Comparison of ENCODE assay signal across 19 mouse cellular contexts in genomic region chr14:89636689-89637088, GRCm38 (mm10).
"Had no signal": no experiment of that assay in that cellular context is flagged by ENCODE, and none has a peak within 500 bp of the region (broad histone marks: within the 10 kb centered on the region; RNA-seq: fewer than 3 reads in every experiment).

No protein-coding gene starts in this region.

- H3K36me3 ChIP-seq: midbrain, embryonic 10.5 days; midbrain, embryonic 12.5 days; neural tube, embryonic 13.5 days; neural tube, embryonic 15.5 days had no signal

- H3K27me3 ChIP-seq: midbrain, embryonic 12.5 days; neural tube, embryonic 13.5 days; neural tube, embryonic 15.5 days had no signal

- H3K9me3 ChIP-seq: midbrain, embryonic 10.5 days; midbrain, embryonic 12.5 days; neural tube, embryonic 13.5 days; neural tube, embryonic 15.5 days had no signal

- H3K27ac ChIP-seq: midbrain, embryonic 10.5 days; midbrain, embryonic 12.5 days; neural tube, embryonic 13.5 days; neural tube, embryonic 15.5 days had no signal

- H3K4me1 ChIP-seq: midbrain, embryonic 10.5 days; midbrain, embryonic 12.5 days; neural tube, embryonic 13.5 days; neural tube, embryonic 15.5 days had no signal

- H3K4me3 ChIP-seq: midbrain, embryonic 10.5 days; midbrain, embryonic 12.5 days; myocyte; neural tube, embryonic 13.5 days; neural tube, embryonic 15.5 days had no signal

- ATAC-seq: midbrain, embryonic 16.5 days had no signal

- DNase-seq: lung, adult 18-20 months; lung, embryonic 14.5 days; lung, postnatal 10 days; lung, postnatal 4 days; midbrain, embryonic 14.5 days; retina, postnatal 1 day; right cerebral cortex, adult 18-20 months; right cerebral cortex, postnatal 25 days; right cerebral cortex, postnatal 4 days; spleen, adult 18-20 months; thymus, adult 18-20 months; thymus, postnatal 14 days; thymus, postnatal 36 days had no signal

- H3K9ac ChIP-seq: lung, embryonic 14.5 days; midbrain, embryonic 12.5 days; neural tube, embryonic 13.5 days; neural tube, embryonic 15.5 days had no signal

- H3K4me2 ChIP-seq: lung, embryonic 14.5 days; midbrain, embryonic 12.5 days; neural tube, embryonic 13.5 days; neural tube, embryonic 15.5 days had no signal
